Mouse (Mus musculus): ENCODE measurements at regions not wholly inside any gene's neighbourhood (a gene's known extent, or its start where the extent isn't known, plus 50 kb on each side); places are given as distances from the start of the nearest gene placed in this dataset.

GRCm38 (mm10) chr15:96883754-96884153 lies 172.0 kb downstream of the Slc38a4 start:
- Histone ChIP-seq H3K4me3 (ENCODE audit: control insufficient read depth, insufficient read depth, low read length) (no peak overlapping the region), H3K27ac (ENCODE audit: control insufficient read depth, insufficient read depth, low read length) (no peak overlapping the region), H3K27me3 (ENCODE audit: control insufficient read depth, insufficient read depth, low read length) (no peaks in the 10 kb centered on the region), H3K36me3 (ENCODE audit: control insufficient read depth, insufficient read depth, low read length) (no peaks in the 10 kb centered on the region), H3K4me1 (replicated peaks; ENCODE audit: control insufficient read depth, insufficient read depth, low read length) (no peaks in the 10 kb centered on the region)
- no peak for DNase-seq
- WGBS: 97% methylated on average over 10 of the region's 10 CpGs
- TF ChIP-seq CTCF (IDR thresholded peaks at IDR 0.05; ENCODE audit: borderline replicate concordance, control insufficient read depth, extremely low read depth, insufficient read depth, low read length, poor library complexity) (no peak), POLR2A (IDR thresholded peaks at IDR 0.05; ENCODE audit: control insufficient read depth, extremely low read depth, insufficient read depth, low read length, poor library complexity) (no peak)

GRCm38 (mm10) chr15:96882211-96882610 lies 173.5 kb downstream of the Slc38a4 start:
- Histone ChIP-seq H3K4me3 (ENCODE audit: control insufficient read depth, insufficient read depth, low read length) (no peak overlapping the region), H3K4me1 (replicated peaks; ENCODE audit: control insufficient read depth, insufficient read depth, low read length) (no peaks in the 10 kb centered on the region), H3K27me3 (ENCODE audit: control insufficient read depth, insufficient read depth, low read length) (no peaks in the 10 kb centered on the region), H3K36me3 (ENCODE audit: control insufficient read depth, insufficient read depth, low read length) (no peaks in the 10 kb centered on the region), H3K27ac (ENCODE audit: control insufficient read depth, insufficient read depth, low read length) (no peak overlapping the region)
- no peak for TF ChIP-seq POLR2A (IDR thresholded peaks at IDR 0.05; ENCODE audit: control insufficient read depth, extremely low read depth, insufficient read depth, low read length, poor library complexity)
- TF ChIP-seq CTCF (IDR thresholded peaks at IDR 0.05; ENCODE audit: borderline replicate concordance, control insufficient read depth, extremely low read depth, insufficient read depth, low read length, poor library complexity): no peak
- 94% methylated on average over 14 of the region's 14 CpGs for WGBS
- no peak for DNase-seq

DNA sequence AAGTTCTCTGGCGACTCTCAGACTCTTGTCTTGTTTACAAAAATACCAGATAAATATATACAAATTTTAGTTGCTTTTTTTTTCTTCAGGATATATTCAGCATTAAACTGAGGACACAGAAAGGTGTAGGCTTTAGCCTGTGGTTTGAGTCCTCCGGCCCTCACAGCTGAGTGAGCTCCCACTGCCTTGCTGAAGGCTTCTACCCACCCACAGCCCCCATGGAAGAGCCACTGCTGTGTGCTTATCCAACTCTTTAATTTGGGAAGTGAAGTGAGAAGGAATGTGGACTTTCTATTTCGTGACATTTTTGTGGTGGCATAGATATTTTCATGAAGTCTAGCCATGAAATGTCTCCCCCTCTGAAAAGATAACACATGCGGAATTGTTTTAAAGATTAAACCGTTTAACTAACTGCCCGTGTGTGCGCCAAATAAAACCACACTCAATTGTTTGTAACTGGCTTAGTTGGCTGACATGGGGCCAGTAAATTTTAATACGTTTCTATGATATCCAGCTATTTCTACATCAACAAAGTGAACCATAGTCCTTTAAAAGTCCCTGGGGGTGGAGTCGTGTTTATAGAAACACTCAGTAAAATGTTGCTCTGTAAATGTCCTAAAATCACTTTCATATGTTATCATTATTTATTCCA lies 174.1 kb downstream of the Slc38a4 start:
- H3K27me3 ChIP-seq (ENCODE audit: control insufficient read depth, insufficient read depth, low read length): no peaks in the 10 kb centered on the region
- TF ChIP-seq POLR2A (IDR thresholded peaks at IDR 0.05; ENCODE audit: control insufficient read depth, extremely low read depth, insufficient read depth, low read length, poor library complexity) (no peak), CTCF (IDR thresholded peaks at IDR 0.05; ENCODE audit: borderline replicate concordance, control insufficient read depth, extremely low read depth, insufficient read depth, low read length, poor library complexity) (no peak)
- H3K4me1 ChIP-seq (replicated peaks; ENCODE audit: control insufficient read depth, insufficient read depth, low read length): no peaks in the 10 kb centered on the region
- H3K4me3 ChIP-seq (ENCODE audit: control insufficient read depth, insufficient read depth, low read length): no peak overlapping the region
- WGBS: 94% methylated on average over 9 of the region's 9 CpGs
- DNase-seq: no peak
- H3K36me3 ChIP-seq (ENCODE audit: control insufficient read depth, insufficient read depth, low read length): no peaks in the 10 kb centered on the region
- H3K27ac ChIP-seq (ENCODE audit: control insufficient read depth, insufficient read depth, low read length): no peak overlapping the region

GRCm38 (mm10) chr15:96880066-96880465 lies 175.7 kb downstream of the Slc38a4 start:
- no peak overlapping the region for H3K4me3 ChIP-seq (ENCODE audit: control insufficient read depth, insufficient read depth, low read length)
- TF ChIP-seq CTCF (IDR thresholded peaks at IDR 0.05; ENCODE audit: borderline replicate concordance, control insufficient read depth, extremely low read depth, insufficient read depth, low read length, poor library complexity) (no peak), POLR2A (IDR thresholded peaks at IDR 0.05; ENCODE audit: control insufficient read depth, extremely low read depth, insufficient read depth, low read length, poor library complexity) (no peak)
- WGBS: 94% methylated on average over 11 of the region's 11 CpGs

GRCm38 (mm10) chr15:96878796-96879195 lies 177.0 kb downstream of the Slc38a4 start:
- Histone ChIP-seq H3K4me3 (ENCODE audit: control insufficient read depth, insufficient read depth, low read length) (no peak overlapping the region), H3K27me3 (ENCODE audit: control insufficient read depth, insufficient read depth, low read length) (no peaks in the 10 kb centered on the region), H3K27ac (ENCODE audit: control insufficient read depth, insufficient read depth, low read length) (no peak overlapping the region), H3K4me1 (replicated peaks; ENCODE audit: control insufficient read depth, insufficient read depth, low read length) (no peaks in the 10 kb centered on the region), H3K36me3 (ENCODE audit: control insufficient read depth, insufficient read depth, low read length) (no peaks in the 10 kb centered on the region)
- WGBS: 69% methylated on average over 4 of the region's 4 CpGs
- no peak for TF ChIP-seq CTCF (IDR thresholded peaks at IDR 0.05; ENCODE audit: borderline replicate concordance, control insufficient read depth, extremely low read depth, insufficient read depth, low read length, poor library complexity)
- TF ChIP-seq POLR2A (IDR thresholded peaks at IDR 0.05; ENCODE audit: control insufficient read depth, extremely low read depth, insufficient read depth, low read length, poor library complexity): no peak
- no peak for DNase-seq

More at GRCm38 (mm10) chr15:96880066-96880465, 175.7 kb downstream of the Slc38a4 start:
- no peaks in the 10 kb centered on the region for H3K27me3 ChIP-seq (ENCODE audit: control insufficient read depth, insufficient read depth, low read length)
- no peak overlapping the region for H3K27ac ChIP-seq (ENCODE audit: control insufficient read depth, insufficient read depth, low read length)
- DNase-seq: no peak
- H3K4me1 ChIP-seq (replicated peaks; ENCODE audit: control insufficient read depth, insufficient read depth, low read length): no peaks in the 10 kb centered on the region
- no peaks in the 10 kb centered on the region for H3K36me3 ChIP-seq (ENCODE audit: control insufficient read depth, insufficient read depth, low read length)

- H3K4me3 ChIP-seq (ENCODE audit: control insufficient read depth, insufficient read depth, low read length): no peak overlapping the region
- 95% methylated on average over 8 of the region's 8 CpGs for WGBS
- H3K4me1 ChIP-seq (replicated peaks; ENCODE audit: control insufficient read depth, insufficient read depth, low read length): no peaks in the 10 kb centered on the region
- no peaks in the 10 kb centered on the region for H3K36me3 ChIP-seq (ENCODE audit: control insufficient read depth, insufficient read depth, low read length)
- no peak for DNase-seq
- TF ChIP-seq POLR2A (IDR thresholded peaks at IDR 0.05; ENCODE audit: control insufficient read depth, extremely low read depth, insufficient read depth, low read length, poor library complexity): no peak
- TF ChIP-seq CTCF (IDR thresholded peaks at IDR 0.05; ENCODE audit: borderline replicate concordance, control insufficient read depth, extremely low read depth, insufficient read depth, low read length, poor library complexity): no peak
- H3K27ac ChIP-seq (ENCODE audit: control insufficient read depth, insufficient read depth, low read length): no peak overlapping the region
- no peaks in the 10 kb centered on the region for H3K27me3 ChIP-seq (ENCODE audit: control insufficient read depth, insufficient read depth, low read length)
These were observed 177.8 kb downstream of the Slc38a4 start for GRCm38 (mm10) chr15:96877931-96878330.

- DNase-seq: no peak
- H3K4me3 ChIP-seq (ENCODE audit: control insufficient read depth, insufficient read depth, low read length): no peak overlapping the region
- no peaks in the 10 kb centered on the region for H3K4me1 ChIP-seq (replicated peaks; ENCODE audit: control insufficient read depth, insufficient read depth, low read length)
- H3K27me3 ChIP-seq (ENCODE audit: control insufficient read depth, insufficient read depth, low read length): no peaks in the 10 kb centered on the region
- no peak for TF ChIP-seq CTCF (IDR thresholded peaks at IDR 0.05; ENCODE audit: borderline replicate concordance, control insufficient read depth, extremely low read depth, insufficient read depth, low read length, poor library complexity)
- TF ChIP-seq POLR2A (IDR thresholded peaks at IDR 0.05; ENCODE audit: control insufficient read depth, extremely low read depth, insufficient read depth, low read length, poor library complexity): no peak
- no peak overlapping the region for H3K27ac ChIP-seq (ENCODE audit: control insufficient read depth, insufficient read depth, low read length)
- no peaks in the 10 kb centered on the region for H3K36me3 ChIP-seq (ENCODE audit: control insufficient read depth, insufficient read depth, low read length)
- WGBS: 95% methylated on average over 9 of the region's 9 CpGs
These were observed 177.7 kb upstream of the Slc38a2 start for GRCm38 (mm10) chr15:96877271-96877670.
